Mouse (Mus musculus) layer of hippocampus, postnatal 10 days (tissue): ENCODE data around the gene Tmem198. TPM values are rescaled to one million over a fixed set of nuclear protein-coding genes. Genes with fewer than 3 reads are reported as not detected.

ENCODE experiments used
- DNase-seq, 2 experiments: peaks; one replicate each; pipeline ENCODE4 v3.0.0; 2021; ENCODE audit warnings: low spot score in 2 of 2
- long read RNA-seq: library from polyadenylated mRNA; stranded (forward); transcript quantifications from one replicate; pipeline ENCODE4 v2.0.0, GENCODE M21; 2023
- total RNA-seq, 2 experiments: library from RNA; stranded (reverse); gene quantifications; 2 replicates each; pipeline ENCODE4 v1.2.3; 2021

Gene Tmem198
- 10 to 100 TPM; 48.3 to 53.8 TPM for total RNA-seq
- long read RNA-seq, transcript Tmem198-202 (5 exons, 2,185 nt) = major isoform, 25 of 43 reads
- long read RNA-seq, partial matches to known transcripts = 4 of 43 reads
- long read RNA-seq, other reads (novel, unspliced or antisense) = 14 of 43 reads

GRCm38 (mm10) chr1:75478916-75479634, at the start of gene Tmem198, which contains the start of gene Chpf:
TSS of gene Tmem198 (plus strand) at chr1:75479532.
TSS of gene Chpf (minus strand) at chr1:75479307.
- DNase-seq = peak; percentile 98

- peak; percentile 75 to 81 for DNase-seq
Measured at GRCm38 (mm10) chr1:75435475-75436328, 43.6 kb upstream of the Tmem198 start, which contains the start of gene Gmppa. TSS of gene Gmppa (plus strand) at chr1:75435930.

GRCm38 (mm10) chr1:75438782-75439181, 40.5 kb upstream of the Tmem198 start:
- no peak for DNase-seq

GRCm38 (mm10) chr1:75440661-75441060, 38.7 kb upstream of the Tmem198 start:
- DNase-seq = no peak

DNA sequence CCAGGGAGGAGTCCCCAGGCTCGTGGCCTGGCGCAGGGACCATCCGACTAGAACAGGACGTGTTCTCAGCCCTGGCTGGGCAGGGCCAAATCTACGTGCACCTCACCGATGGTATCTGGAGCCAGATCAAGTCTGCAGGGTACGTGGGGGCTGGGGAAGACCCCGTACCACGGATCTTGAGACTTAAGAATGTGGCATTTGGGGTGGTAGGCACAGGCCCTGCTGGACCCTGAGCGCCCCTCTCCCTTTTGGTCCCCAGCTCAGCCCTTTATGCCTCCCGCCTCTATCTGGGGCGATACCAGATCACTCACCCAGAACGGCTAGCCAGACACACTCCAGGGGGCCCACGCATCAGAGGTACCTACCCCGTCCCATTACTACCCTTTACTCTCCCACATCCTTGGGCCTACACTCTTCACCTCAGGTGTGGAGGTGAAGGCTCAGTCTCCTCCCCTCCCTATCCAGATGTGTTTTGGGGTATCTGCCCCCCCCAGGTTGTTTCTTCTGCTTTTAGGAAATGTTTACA, 37.8 kb upstream of the Tmem198 start:
- no peak for DNase-seq

DNA sequence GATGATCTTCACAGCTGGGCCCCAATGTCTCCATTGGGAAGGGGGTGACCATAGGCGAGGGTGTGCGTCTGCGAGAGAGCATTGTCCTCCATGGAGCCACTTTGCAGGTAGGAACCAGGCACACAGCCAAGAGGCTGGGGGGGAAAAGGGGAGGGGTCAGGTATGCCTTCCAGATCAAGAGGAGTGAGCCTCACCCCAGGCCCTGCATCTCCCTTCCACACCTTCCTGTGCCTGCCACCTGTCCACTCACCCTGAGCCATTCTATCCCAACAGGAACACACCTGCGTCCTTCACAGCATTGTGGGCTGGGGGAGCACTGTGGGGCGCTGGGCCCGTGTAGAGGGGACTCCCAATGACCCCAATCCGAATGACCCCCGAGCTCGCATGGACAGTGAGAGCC, 37.2 kb upstream of the Tmem198 start:
- no peak for DNase-seq

GRCm38 (mm10) chr1:75442811-75443210, 36.5 kb upstream of the Tmem198 start:
- DNase-seq = no peak

DNA sequence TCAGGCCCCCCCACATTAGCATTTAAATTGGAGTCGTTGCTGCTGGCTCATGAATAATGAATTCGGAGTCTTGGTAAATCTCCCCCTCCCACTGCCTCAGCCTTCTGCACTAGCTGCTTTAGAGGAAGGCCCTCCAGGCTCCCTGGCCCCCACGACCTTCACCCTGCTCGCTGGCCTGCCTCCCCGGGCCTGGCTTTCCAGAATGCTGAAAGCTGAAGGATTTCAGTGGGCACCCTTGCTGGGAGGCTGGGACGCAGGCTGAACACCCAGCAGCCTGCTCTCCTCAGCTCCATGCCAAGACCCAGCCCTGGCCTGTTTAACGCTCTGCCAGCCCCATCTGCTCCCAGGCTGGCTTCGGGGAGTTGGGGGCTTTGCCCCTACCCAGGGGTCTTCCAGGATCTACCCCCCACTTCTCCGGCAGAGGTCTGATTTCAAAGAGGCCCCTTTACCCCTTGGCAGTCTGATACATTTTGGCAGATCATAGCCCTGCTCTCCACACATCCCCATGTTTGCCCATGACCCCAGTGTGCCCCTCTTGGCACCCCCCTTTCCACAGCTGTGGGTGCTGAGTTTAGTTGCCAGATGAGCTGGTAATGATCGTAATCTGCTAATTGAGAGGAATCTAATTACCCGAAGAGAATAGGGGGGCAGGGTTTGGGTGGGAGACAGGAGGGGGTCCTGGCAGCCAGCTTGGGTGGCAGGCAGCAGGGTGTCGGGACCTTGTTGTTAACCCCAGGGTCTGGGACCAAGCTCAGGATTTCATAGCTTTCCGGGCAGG, 35.9 kb upstream of the Tmem198 start:
- DNase-seq = no peak

GRCm38 (mm10) chr1:75444208-75444607, 35.1 kb upstream of the Tmem198 start:
- no peak for DNase-seq

- DNase-seq = no peak
Measured at GRCm38 (mm10) chr1:75445141-75445701, 34.1 kb upstream of the Tmem198 start.

- DNase-seq = peak; percentile 85 to 87
Measured at GRCm38 (mm10) chr1:75445751-75446611, 33.4 kb upstream of the Tmem198 start.

- no peak for DNase-seq
Measured at GRCm38 (mm10) chr1:75446656-75447055, 32.7 kb upstream of the Tmem198 start.

DNA sequence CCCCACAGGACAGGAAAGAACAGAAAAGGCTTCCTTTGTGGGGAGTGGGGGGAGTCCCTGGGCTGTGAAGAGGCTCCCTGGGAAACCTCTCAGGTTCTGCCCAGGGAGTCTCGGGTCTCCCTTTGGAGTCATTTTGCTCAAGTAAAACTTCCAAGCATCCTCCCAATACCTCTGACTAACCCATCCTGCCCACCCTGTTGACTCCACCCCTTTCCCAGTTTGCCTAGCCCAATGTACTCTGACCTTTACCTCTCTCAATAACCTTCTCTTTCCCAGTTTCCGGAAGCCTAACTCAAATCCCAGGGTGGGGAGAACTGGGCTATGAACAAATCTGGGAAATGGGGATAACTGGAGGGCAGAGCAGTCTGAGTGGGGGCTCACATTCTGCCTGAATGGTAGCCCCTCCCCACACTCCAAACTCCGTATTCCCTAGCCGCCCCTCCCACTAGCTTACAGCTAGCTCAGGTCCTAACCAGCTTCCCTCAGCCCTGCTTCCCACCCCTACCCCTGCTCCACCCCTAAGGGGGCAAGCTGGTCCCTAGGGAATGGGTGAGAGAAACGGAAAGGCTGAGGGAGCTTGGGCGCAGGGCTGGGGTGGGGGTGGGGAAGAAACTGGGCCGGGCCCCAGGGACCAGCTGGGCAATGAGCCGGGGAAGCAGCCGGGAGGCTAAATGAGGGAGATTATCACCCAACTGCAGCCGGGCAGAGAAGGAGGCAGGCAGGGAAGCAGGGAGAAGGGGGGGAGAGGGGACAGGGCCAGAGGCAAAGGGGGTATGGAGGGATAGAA, 31.9 kb upstream of the Tmem198 start:
- peak in 1 of 2 experiments; percentile 68 for DNase-seq

DNA sequence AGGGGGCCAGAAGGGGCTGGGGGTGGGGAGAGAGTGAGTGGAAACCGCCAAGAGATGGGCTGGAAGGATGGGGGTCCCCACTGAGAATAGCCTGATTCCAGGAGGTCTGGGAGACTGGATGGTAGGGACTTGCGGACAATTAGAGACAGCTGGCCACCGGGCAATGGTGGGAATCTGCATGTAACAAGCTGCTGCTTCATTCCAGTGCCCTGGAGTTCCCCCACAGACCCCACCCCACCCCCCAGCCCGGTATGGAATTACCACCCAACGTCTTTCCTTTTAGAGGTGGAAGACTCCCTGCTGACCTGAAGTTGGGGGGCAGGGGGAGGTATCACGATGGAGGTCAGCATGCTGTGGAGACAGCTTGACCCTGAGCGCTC, 31.3 kb upstream of the Tmem198 start:
- DNase-seq = no peak

- no peak for DNase-seq
Measured at GRCm38 (mm10) chr1:75448937-75449336, 30.4 kb upstream of the Tmem198 start.

- DNase-seq = no peak
Measured at GRCm38 (mm10) chr1:75449377-75450135, 29.8 kb upstream of the Tmem198 start.

DNA sequence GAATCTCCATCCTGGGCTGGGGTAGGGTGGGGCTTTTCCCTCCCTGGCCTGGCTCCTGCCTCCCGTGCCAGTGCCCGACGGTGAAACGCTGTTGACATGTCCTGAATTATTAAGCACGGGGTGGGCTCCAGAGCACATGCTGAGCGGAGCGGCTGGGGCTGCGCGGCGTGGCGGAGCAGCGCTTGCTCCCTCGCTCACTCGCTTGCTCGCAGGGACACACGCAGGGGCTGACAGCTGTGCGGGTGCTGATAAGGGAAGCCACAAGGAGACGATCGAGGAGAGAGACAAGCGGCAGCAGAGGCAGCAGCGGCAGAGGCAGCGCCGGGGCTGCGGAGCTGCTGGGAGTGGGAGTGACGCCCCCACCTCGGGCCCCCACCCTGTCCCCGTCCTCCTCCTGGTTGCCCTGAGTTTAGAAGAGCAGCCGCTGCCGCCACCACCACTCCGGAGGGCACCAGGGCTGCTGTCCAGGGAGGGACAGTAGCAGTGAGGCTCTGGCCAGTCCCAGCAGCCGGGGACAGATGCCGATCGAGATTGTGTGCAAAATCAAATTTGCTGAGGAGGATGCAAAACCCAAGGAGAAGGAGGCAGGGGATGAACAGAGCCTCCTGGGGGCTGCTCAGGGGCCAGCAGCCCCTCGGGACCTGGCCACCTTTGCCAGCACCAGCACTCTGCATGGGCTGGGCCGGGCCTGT, 28.9 kb upstream of the Tmem198 start, which contains the start of gene Asic4:
Asic4 (plus strand) TSS at position 123 of the 692 bp plus-strand sequence.
- no peak for DNase-seq
